Mouse (Mus musculus) liver, embryonic 16.5 days (tissue): ENCODE measurements around the gene Cxcr6. TPM values are rescaled to one million over a fixed set of nuclear protein-coding genes. Genes with fewer than 3 reads are reported as not detected.
A peak's percentile ranks its signal among the peaks of the same experiment; 100 is the strongest.

Experiments used
- ATAC-seq: fragments of 200-750 bp; cut with Nextera tagmentation; 2 replicates; pipeline ENCODE4 v1.8.0; 2017; ENCODE audit warnings: low read depth, mild to moderate bottlenecking, moderate number of reproducible peaks, moderate library complexity
- H3K27ac ChIP-seq: fragments of 300-500 bp; sonication (generic); 2 replicates; pipeline ENCODE4 v1.5.1; 2014; ENCODE audit warnings: mild to moderate bottlenecking, low read length
- H3K27me3 ChIP-seq: fragments of 300-500 bp; sonication (generic); 2 replicates; pipeline ENCODE4 v1.6.1; 2014; ENCODE audit warnings: low read depth, low read length, mixed read lengths; ENCODE audit not compliant: control insufficient read depth, insufficient read depth
- H3K36me3 ChIP-seq: fragments of 300-500 bp; sonication (generic); 2 replicates; pipeline ENCODE4 v1.6.1; 2014; ENCODE audit warnings: mild to moderate bottlenecking; ENCODE audit not compliant: control insufficient read depth, insufficient read depth
- H3K4me1 ChIP-seq: fragments of 300-500 bp; sonication (generic); 2 replicates; pipeline ENCODE4 v1.6.1; 2014; ENCODE audit warnings: low read depth, low read length, mixed read lengths; ENCODE audit not compliant: control insufficient read depth
- H3K4me2 ChIP-seq: fragments of 300-500 bp; sonication (generic); 2 replicates; pipeline ENCODE4 v1.6.1; 2014; ENCODE audit warnings: low read depth, low read length, mixed read lengths
- H3K4me3 ChIP-seq: fragments of 300-500 bp; sonication (generic); 2 replicates; pipeline ENCODE4 v1.5.1; 2014; ENCODE audit warnings: low read depth, mild to moderate bottlenecking, low read length
- H3K9ac ChIP-seq: fragments of 300-500 bp; sonication (generic); 2 replicates; pipeline ENCODE4 v1.6.1; 2014; ENCODE audit warnings: low read depth, low read length
- H3K9me3 ChIP-seq: fragments of 300-500 bp; sonication (generic); replicated peaks from 2 replicates; pipeline ENCODE4 v1.6.1; 2016; ENCODE audit warnings: low read length; ENCODE audit not compliant: control insufficient read depth
- WGBS: fragments of 180-500 bp; shearing (Covaris S2); extraction: QIAGEN DNeasy Blood & Tissue Kit; methylation state at CpG from one replicate; pipeline ENCODE4 v1.1.7; 2014; ENCODE audit not compliant: insufficient replicate concordance; 5-methylcytosine and 5-hydroxymethylcytosine counted together
- polyA plus RNA-seq: library from polyadenylated mRNA; unstranded; fragments of >200 nt; fragmentation: Nextera tagmentation; extraction: Ambion mirVana; gene quantifications from 2 replicates; pipeline ENCODE4 v1.2.1, GENCODE M21; 2015

Cxcr6 gene
- polyA plus RNA-seq, 1 experiment from 2014 or later: 0.13 TPM

GRCm38 (mm10) chr9:123808583-123808982 is 2.3 kb downstream of the Cxcr6 start:
- H3K27ac ChIP-seq: no peak overlapping the region
- no peak overlapping the region for H3K4me2 ChIP-seq
- no peak overlapping the region for H3K9ac ChIP-seq
- no peak overlapping the region for H3K4me3 ChIP-seq
- peak; percentile 47; the same call in 1 of the 2 replicates for ATAC-seq
- no peaks in the 10 kb centered on the region for H3K27me3 ChIP-seq
- no peaks in the 10 kb centered on the region for H3K36me3 ChIP-seq
- no peaks in the 10 kb centered on the region for H3K9me3 ChIP-seq
- 43% methylated on average over 7 of the region's 7 CpGs for WGBS
- no peaks in the 10 kb centered on the region for H3K4me1 ChIP-seq

GRCm38 (mm10) chr9:123811831-123812230 is 5.6 kb downstream of the Cxcr6 start:
- 66% methylated on average over 3 of the region's 3 CpGs for WGBS
- no peak overlapping the region for H3K9ac ChIP-seq
- H3K27me3 ChIP-seq: no peaks in the 10 kb centered on the region
- no peaks in the 10 kb centered on the region for H3K9me3 ChIP-seq
- no peaks in the 10 kb centered on the region for H3K4me1 ChIP-seq
- H3K36me3 ChIP-seq: peaks cover 2% of the 10 kb centered on the region; the same call in 1 of the 2 replicates
- H3K4me2 ChIP-seq: no peak overlapping the region
- H3K4me3 ChIP-seq: no peak overlapping the region
- no peak for ATAC-seq
- H3K27ac ChIP-seq: no peak overlapping the region

GRCm38 (mm10) chr9:123814326-123814725 is 8.1 kb downstream of the Cxcr6 start:
- Histone ChIP-seq H3K9ac (no peak overlapping the region), H3K4me1 (no peaks in the 10 kb centered on the region), H3K36me3 (peaks cover 4% of the 10 kb centered on the region; the same call in 1 of the 2 replicates), H3K9me3 (no peaks in the 10 kb centered on the region), H3K4me2 (no peak overlapping the region), H3K27me3 (no peaks in the 10 kb centered on the region), H3K27ac (no peak overlapping the region), H3K4me3 (no peak overlapping the region)
- ATAC-seq: no peak
- 50% methylated on average over 2 of the region's 2 CpGs for WGBS

GRCm38 (mm10) chr9:123814821-123815220 is 8.5 kb downstream of the Cxcr6 start:
- Histone ChIP-seq H3K36me3 (peaks cover 4% of the 10 kb centered on the region; the same call in 1 of the 2 replicates), H3K9ac (no peak overlapping the region), H3K27me3 (no peaks in the 10 kb centered on the region), H3K4me3 (no peak overlapping the region), H3K4me2 (no peak overlapping the region), H3K9me3 (no peaks in the 10 kb centered on the region), H3K4me1 (no peaks in the 10 kb centered on the region), H3K27ac (no peak overlapping the region)
- WGBS: 52% methylated on average over 4 of the region's 4 CpGs
- no peak for ATAC-seq

- no peaks in the 10 kb centered on the region for H3K4me1 ChIP-seq
- ATAC-seq: no peak
- H3K27ac ChIP-seq: no peak overlapping the region
- no peaks in the 10 kb centered on the region for H3K9me3 ChIP-seq
- H3K9ac ChIP-seq: no peak overlapping the region
- no peak overlapping the region for H3K4me2 ChIP-seq
- H3K4me3 ChIP-seq: no peak overlapping the region
- H3K36me3 ChIP-seq: peaks cover 4% of the 10 kb centered on the region; the same call in 1 of the 2 replicates
- 62% methylated on average over 3 of the region's 3 CpGs for WGBS
- H3K27me3 ChIP-seq: no peaks in the 10 kb centered on the region
These were observed 9.2 kb downstream of the Cxcr6 start for GRCm38 (mm10) chr9:123815444-123815843.

GRCm38 (mm10) chr9:123815996-123816395 is 9.7 kb downstream of the Cxcr6 start:
- WGBS: 70% methylated on average over 1 of the region's 1 CpGs
- Histone ChIP-seq H3K27me3 (no peaks in the 10 kb centered on the region), H3K27ac (no peak overlapping the region), H3K9ac (no peak overlapping the region), H3K4me1 (no peaks in the 10 kb centered on the region), H3K9me3 (no peaks in the 10 kb centered on the region), H3K4me3 (no peak overlapping the region), H3K36me3 (peaks cover 4% of the 10 kb centered on the region; the same call in 1 of the 2 replicates), H3K4me2 (no peak overlapping the region)
- no peak for ATAC-seq

- no peak for ATAC-seq
- peaks cover 9% of the 10 kb centered on the region for H3K36me3 ChIP-seq
- H3K27me3 ChIP-seq: no peaks in the 10 kb centered on the region
- no peak overlapping the region for H3K4me3 ChIP-seq
- H3K4me1 ChIP-seq: no peaks in the 10 kb centered on the region
- H3K9me3 ChIP-seq: no peaks in the 10 kb centered on the region
- H3K9ac ChIP-seq: no peak overlapping the region
- no peak overlapping the region for H3K4me2 ChIP-seq
- no peak overlapping the region for H3K27ac ChIP-seq
- WGBS: 81% methylated on average over 2 of the region's 2 CpGs
These were observed 12.3 kb downstream of the Cxcr6 start for GRCm38 (mm10) chr9:123818601-123819000.

GRCm38 (mm10) chr9:123826631-123827030 is 20.4 kb downstream of the Cxcr6 start:
- 66% methylated on average over 3 of the region's 3 CpGs for WGBS
- ATAC-seq: no peak
- H3K36me3 ChIP-seq: peaks cover 27% of the 10 kb centered on the region

GRCm38 (mm10) chr9:123828916-123829315 is 22.6 kb downstream of the Cxcr6 start:
- 81% methylated on average over 4 of the region's 4 CpGs for WGBS
- H3K4me3 ChIP-seq: no peak overlapping the region
- H3K9ac ChIP-seq: no peak overlapping the region
- H3K27me3 ChIP-seq: no peaks in the 10 kb centered on the region
- H3K9me3 ChIP-seq: no peaks in the 10 kb centered on the region
- H3K4me1 ChIP-seq: no peaks in the 10 kb centered on the region
- ATAC-seq: no peak
- no peak overlapping the region for H3K27ac ChIP-seq
- no peak overlapping the region for H3K4me2 ChIP-seq
- peaks cover 23% of the 10 kb centered on the region for H3K36me3 ChIP-seq

More at GRCm38 (mm10) chr9:123826631-123827030, 20.4 kb downstream of the Cxcr6 start:
- Histone ChIP-seq H3K4me2 (no peak overlapping the region), H3K9me3 (no peaks in the 10 kb centered on the region), H3K4me3 (no peak overlapping the region), H3K27ac (no peak overlapping the region), H3K27me3 (no peaks in the 10 kb centered on the region), H3K4me1 (no peaks in the 10 kb centered on the region), H3K9ac (no peak overlapping the region)
